Mouse (Mus musculus) testis, postnatal 10 days (tissue): ENCODE measurements around the gene Ankrd33b.

Experiments used
- DNase-seq: peaks from one replicate; pipeline ENCODE4 v3.0.0; 2021; ENCODE audit warnings: low spot score

The Ankrd33b gene

DNA sequence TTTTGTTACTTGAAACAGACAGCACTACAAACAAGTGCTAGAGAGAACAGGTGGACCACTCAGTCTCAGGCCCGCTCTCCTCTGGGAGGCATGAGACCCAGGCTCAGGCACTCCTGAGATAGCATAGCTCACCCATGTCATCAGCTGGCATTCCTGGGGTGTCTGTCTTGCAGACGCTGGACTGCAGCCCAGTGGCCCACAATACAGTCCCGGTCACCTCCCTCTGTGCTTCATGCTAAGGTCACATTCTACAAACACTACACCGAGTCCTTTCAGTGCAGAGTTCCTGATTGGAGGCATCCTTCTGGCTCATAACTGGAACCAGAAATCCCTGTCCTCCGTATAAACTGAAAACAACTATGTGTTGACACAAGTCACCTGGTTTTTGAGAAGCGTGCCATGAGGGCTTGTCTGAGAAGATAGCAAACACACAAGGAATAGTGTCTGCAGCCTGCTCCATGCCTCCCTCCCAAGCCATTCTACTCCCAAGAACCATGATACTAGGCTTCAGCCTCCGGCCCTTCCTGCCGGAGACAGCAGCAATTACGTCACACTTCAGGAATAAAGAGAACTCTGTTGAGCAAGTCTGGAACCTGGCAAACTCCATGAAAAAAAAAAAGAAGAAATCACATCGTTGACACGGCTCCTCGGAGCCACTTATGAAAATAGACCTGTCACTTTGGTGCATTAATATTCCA is 65.1 kb downstream of the Ankrd33b start:
- no peak for DNase-seq

DNA sequence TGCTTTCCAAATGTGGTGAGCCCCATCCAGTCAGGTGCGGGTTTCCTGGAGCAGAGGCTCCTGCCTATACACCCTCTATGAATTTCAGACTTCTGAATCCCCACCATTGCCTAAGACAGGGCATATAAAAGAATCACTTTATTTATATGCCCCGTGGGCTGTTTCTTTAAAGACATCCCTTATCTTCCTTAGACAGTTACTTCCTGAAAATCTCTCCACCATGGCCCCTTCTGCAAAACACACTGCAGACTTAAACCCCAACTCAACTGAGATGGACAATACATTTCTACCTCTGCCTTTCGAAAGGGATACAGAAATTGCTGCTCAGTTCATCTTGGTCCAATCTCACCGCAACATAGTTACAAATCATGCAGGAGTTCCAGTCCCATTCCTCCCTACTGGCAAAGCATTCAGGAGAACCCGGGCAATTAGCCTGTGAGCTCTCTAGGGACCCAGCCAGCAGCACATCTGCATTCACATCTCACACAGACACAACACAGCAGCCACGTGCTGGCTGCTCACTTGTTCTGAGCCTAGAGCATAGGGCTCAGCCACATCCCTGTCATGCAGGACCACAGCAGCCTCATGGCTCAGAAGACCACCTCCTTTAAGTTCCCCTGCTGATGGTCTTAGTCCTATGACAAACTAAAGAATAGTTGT is 68.1 kb downstream of the Ankrd33b start:
- DNase-seq = no peak

DNA sequence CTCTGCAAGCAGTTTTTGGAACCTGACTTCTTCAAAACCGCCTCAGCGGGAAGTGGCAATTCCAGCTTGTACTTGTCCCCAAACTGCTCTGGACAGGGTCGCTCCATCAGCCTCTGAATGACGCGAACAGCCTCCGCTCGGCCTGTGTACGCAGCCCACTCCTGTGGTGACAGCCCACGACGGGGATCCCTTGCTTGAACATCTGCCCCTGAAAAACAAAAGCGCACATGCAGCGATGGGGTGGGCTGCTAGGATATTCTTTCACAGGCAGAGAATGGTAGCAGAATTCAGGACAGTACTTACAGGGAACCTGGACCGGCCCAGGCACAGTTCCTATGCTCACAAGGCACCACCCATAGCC is 69.8 kb downstream of the Ankrd33b start:
- no peak for DNase-seq

DNA sequence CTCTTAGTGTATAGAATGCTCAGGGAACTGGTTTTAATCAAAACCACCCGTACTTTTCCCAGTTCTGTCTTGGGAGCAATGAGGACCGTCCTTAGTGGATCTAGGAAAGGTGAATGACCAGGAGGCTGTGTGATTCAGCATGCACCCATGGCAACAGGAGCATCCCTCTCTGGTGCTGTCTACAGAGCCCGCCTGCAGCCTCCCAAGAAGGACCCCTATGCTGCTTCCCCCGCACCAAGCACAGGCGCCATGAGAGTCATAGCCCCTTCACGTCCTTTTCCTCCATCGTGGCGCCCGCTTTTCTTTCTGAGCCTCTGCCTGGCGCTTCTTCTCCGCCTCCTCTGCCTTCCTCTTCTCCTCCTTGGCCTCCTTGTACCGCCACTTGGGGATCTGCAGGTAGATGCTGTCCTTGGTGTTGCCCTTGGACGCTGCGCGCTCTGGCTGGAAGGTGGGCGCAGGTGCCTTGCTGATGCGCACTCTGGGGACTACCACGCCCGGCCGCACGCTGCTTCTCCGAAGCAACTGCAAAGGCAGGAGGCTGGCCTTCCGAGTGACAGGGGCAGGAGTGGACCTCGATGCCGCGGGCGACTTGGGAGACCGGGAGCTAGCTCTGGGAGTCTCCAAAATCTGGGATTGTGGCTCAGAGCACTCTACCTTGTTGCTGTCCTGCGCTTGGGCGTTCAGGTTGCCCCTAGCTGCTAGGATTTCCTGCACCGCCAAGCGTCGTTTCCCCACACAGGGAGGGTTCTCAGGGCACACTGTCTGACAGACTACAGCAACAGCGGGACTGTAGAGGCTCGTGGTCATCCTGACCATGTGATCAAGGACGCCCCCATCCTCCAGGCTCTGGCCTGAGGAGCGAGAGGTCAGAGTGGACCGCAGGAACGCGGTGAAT is 70.4 kb downstream of the Ankrd33b start:
- no peak for DNase-seq

DNA sequence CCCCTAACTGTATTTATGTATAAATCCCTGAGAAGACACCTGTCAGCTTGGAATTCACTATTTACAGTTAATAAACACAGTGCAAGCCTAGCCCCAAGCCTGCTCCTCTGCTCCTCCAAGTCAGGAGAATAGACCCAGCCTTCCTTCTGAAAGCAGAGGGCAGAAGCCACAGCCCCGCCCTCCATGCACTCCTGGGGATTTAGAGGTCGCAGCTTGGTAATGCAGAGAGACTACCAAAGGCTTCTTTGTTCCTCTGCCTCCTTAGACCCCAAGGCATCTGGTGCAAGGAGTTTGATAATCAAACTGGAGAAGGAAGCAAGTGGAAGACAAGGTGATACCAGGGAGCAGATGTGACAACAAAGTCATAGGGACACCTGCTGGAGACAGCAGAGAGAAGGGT is 73.2 kb downstream of the Ankrd33b start:
- DNase-seq = no peak

DNA sequence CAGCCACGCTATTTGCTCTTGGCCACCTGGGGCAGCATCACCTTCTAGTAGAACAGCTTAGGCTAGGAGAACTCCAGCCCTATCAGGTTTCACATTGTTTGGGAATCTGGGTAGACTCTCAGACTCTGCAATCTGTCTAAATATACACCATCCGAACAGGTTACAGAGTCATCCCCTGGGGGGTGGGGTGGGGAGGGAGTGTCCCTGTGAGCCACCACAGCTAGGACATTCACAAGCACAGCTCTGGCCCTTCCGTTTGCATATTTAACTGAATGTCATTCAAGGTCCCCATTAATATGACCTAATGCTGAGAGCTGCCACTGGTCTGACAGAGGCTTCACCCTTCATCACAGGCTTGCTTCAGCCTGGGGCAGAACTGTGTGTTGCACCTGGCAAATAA is 74.9 kb downstream of the Ankrd33b start:
- DNase-seq = no peak

DNA sequence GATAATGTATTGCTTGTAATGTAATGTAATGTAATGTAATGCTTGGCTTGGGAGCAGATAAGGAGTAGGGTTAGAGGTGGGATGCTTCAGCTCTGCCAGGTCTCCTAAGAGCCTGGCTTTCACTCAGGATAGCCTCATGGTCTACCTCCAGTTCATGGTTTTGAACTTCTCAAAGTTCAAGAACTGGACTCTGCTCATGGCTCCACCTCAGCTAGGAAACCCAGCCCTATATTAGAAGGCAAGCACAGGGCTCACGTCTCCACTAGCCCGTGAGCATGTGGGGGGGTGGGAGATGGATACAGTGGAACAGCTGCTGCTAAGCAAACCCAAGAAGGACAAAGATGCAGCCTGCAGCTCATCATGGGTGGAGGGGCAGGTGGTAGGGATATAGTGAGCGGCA is 81.8 kb downstream of the Ankrd33b start:
- no peak for DNase-seq

DNA sequence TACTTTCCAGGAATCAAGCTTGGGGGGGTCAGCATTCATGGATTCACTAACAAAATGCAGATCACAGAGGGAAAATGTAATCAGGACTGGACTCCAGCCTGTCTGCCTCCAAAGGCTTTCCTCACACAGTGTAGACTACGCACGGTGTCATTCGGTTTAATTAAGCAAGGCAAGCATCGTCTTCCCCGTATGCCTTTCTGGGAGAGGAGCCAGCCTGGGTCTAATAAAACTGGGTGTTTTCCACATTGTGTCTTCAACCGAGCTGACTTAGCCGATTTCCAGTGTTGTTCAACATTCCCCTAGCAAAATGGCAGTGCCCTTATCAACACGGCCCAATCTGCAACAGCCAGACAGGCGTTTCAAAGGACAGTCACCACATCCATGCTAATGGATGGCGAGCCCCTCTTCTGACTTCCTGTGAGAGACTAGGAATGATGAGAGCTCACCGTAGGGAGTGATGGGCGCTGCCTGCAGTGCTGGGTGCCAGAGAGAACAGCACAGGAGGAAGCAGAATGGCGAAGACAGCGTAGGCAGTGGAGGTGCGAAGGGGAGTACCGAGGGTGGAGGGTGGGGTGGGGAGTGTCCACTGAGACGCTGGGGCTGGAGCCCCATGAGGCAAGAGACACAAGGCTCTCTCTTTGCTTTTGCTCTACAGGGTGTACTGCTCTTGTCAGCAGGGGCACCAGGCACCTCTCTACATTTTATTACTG is 82.4 kb downstream of the Ankrd33b start:
- no peak for DNase-seq

DNA sequence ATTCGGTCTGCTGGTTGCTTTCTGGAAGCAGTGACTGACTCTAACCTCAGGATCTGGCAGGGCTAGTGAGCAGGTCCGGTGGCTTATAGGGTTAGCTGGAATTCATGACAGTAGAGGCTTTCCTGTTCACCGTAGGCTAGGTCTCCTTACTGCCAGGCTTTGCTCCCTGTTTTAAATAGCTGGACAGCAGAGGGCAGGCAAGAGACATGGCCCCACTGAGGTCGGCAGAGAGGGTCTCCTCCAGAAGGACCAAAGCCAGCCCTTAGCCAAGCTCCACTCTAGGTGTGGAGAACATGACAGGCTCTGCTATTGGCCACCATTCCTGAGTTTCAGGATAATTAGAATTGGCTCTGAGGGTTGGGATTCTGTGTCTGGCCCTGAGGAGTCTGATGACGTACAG is 83.4 kb downstream of the Ankrd33b start:
- no peak for DNase-seq

DNA sequence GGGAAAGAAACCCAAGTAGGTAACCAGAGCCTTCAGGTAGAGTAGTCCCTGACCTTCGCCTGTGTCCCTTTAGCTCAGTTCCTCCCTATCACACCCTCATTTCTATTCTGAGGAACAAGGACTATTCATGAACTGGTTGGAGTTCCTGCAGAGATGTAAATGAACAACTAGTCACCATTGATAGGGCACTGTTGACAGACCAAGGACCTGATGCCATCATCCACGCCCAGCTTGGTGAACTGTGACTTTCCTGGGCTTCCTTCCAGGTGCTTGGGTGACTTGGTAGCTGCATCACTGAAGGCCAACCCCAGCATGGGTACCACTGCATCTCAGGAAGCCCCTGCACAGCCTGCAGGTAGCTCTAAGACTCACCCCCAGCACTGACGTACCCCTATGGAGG is 85.2 kb downstream of the Ankrd33b start:
- no peak for DNase-seq

DNA sequence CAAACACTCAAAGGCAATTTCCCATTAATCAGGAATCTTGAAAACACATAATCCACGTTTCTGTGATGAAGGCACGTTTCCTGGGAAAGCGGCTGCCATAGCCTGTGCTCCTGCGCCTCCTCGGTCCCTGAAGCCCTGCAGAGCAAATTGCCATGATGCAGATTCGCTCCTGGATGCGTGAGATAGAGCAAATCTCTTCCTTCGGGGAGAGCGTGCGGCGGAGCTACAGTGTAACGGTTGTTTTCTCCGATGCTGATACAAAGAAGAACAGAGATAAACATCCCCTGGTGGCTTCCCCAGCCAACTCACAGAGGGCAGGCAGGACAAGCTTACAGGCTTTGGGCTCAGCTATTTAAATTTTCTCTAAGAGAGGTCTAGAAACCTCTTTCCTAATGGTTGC is 85.7 kb downstream of the Ankrd33b start:
- no peak for DNase-seq

DNA sequence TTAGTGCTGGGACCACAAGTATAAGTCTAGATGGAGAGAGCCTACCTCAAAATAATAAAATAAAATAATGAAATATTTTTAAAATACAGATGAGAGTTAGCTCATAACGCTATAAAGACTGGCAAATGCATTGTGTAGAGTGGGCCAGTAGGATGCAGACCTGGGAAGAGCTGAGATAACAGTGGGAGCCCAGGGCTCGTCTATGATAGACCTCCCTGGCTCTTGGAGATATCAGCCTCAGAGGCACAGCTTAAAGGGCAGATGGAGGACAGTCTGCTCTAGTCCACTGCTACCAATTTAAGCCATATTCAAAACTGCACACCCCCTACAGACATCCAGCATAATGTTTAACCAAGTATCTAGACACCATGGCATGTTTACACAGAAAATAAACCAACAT is 86.8 kb downstream of the Ankrd33b start:
- DNase-seq = no peak

DNA sequence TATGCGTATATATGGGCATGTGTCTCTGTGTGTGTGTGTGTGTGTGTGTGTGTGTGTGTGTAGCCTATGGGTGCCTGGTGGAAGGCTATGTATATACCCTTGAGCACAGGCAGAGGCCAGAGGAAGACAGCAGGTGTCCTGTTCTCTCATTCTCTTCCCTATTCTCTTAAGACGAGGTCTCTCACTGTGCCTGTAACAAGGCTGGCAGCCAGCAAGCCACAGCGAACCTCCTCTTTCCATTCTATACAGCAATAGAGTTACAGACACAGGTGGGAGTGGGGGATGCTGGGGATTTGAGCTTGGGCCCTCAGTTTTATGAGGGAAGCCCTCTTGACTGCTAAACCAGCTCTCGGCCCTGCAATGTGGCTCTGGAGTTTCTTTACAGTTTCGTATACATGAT is 87.5 kb downstream of the Ankrd33b start:
- no peak for DNase-seq

DNA sequence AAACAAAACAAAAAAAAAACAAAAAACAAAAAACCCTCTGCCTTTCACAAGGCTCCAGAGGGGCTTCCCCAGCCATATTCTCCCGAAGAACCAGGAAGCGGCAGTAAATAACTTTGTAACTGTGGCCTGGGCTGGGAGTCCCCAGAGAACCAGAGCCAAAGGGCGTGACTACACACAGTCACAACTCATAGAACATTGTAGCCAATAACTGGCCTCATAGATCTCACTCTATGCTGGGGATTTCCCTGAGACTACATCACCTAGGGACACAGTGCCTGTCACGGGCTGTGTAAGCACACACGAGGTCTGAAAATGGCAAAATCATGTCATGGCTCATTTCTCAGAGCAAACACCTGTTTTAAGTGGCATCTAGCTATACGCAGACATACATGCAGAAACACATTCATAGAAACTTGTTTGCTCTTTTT is 87.9 kb downstream of the Ankrd33b start:
- DNase-seq = no peak

DNA sequence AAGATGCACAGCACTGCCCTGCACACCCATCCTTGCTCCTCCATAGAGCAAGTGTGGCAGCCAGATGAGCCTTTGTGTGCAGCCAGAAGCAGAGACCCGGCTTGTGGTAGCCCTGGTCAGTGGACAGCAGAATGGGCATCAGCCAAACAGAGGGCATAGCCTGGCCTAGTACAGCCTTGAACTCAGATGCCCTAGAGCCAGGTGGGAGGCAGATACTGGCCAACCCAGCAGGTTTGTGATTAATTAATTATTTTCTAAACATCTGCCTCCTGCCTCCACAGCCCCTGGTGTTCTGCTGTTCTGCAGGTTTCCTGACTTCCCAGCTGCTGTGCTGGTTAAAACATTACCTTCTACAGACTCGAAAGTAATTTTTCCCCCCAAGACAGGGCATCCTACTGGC is 88.4 kb downstream of the Ankrd33b start:
- DNase-seq = no peak

DNA sequence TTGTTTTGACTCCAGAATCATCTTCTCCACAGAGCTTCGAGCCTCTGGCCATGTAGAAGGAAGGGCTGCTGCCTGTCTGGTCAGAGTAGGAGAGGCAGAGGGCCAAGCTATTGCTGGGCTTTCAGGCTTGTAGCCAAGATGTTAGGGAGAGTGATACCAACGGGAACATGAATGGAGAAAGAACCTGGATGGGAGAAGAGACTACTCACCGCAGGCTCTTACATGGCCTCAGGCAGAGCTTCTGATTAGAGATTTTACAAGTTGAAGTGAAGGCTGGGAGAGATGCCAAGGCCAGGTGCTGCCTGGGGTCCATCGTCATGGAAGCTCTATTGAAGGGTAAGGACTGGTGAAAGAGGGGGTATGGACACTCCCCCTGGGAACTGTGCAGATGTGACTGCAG is 89.4 kb downstream of the Ankrd33b start:
- DNase-seq = no peak

DNA sequence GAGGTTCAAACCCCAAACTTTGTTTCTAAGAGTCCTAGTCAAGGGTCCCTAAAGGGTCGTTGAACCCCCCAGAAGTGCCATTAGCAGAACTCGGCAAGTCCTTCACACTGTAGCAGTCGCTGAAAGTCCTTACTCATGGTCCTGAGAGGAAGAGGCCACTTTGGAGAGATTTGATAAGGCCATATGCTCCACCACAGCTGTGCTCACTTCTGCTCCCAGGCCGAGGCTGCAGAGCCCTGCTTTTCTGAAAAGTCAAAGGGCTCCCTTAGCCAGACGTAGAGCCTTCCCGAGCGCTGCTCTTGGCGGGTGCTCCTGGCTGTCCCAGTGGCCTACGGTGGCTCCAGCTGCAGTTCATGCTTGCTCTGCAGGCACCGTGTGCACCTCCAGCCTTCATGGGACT is 94.0 kb downstream of the Ankrd33b start:
- DNase-seq = no peak

DNA sequence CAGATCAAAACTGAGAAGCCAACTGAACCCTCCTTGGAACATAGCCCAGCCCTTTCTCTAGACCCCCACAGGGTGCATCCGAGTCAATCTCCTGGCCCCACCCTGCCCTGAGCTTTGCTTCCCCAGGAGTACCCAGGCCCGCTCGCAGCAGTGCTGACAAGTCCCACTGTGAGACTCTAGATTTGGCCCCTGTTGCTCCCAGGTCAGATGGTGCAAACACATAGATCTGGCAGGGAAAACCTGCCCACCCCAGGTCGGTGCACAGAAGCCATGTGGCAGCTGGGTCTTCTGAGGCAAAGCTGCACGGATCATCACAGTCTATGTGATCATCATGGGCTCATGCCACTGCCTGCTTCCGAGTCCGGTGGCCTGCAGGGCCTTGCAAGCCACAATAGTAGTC is 94.8 kb downstream of the Ankrd33b start:
- no peak for DNase-seq

DNA sequence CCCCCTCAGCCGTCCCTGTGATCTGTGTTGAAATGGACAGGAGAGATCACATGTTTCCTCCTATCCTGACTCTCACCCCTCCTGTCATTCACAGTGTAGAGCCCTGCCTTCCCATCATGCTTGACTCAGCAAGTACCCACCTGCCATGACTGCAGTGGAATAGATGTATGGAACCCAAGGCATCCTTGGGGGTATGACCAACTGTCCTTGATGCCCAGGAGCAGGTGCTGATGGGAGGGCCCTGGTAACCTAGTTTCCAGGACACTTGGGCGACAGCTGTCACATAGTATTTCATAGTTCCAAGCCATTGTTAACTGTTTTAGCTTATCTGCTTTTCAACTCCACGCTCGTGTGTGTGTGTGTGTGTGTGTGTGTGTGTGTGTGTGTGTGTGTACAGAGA is 98.0 kb downstream of the Ankrd33b start:
- DNase-seq = no peak

DNA sequence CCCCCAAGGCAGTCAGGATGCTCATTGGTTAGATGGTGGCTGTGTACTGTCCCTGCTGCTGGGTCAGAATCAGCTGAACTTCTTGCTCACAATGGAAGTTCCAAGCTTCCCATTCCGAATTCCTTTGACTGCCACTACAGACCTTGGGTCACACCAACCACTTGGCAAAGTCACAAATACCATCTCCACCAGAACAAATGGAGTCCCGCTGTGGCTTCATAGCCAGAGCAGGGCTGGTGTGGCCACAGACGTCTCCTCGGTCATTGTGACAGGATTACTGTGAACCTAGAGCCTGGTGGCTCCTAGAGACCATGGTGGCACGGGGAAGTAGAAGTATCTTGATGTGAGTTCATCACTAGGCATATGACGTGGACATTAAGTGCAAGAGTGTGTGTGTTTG is 99.4 kb downstream of the Ankrd33b start:
- DNase-seq = no peak

DNA sequence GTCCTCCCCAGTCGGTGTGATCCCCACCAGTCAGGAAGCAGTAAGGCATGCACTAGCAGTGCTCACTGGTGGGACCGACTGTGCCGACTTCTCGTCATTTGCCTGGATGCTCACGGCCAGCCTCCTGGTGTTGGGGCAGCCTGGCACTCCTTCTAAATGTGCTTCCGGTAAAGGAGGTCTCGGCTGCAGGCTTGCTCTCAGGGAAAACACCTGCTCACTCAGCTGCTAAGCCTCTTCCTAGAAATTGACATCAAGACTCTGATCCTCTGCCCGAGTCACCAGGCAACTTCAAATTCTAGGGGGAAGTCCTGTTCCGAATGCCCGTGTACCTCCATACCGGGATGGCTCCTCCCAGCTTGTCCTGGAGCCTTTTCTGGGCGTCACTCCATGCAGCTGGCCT is 101.7 kb downstream of the Ankrd33b start:
- no peak for DNase-seq

DNA sequence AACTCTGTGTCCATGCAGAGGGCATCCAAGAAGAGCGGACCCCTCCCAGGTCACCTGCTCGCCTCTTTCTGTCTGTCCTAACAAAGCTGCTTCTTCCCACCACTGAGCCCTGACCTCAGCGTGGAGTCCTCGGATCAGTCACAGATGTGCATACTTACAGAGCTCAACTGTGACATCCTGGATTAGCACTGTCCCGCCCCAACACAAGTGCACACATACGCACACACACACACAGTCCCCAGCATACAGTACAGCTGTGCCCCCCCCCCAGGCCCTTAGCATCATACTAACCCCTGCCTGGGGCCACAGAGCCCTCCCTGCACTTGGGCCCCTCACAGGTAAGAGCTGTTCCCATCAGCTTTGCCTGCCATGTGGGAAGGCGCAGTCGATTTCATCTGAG is 102.1 kb downstream of the Ankrd33b start:
- no peak for DNase-seq

DNA sequence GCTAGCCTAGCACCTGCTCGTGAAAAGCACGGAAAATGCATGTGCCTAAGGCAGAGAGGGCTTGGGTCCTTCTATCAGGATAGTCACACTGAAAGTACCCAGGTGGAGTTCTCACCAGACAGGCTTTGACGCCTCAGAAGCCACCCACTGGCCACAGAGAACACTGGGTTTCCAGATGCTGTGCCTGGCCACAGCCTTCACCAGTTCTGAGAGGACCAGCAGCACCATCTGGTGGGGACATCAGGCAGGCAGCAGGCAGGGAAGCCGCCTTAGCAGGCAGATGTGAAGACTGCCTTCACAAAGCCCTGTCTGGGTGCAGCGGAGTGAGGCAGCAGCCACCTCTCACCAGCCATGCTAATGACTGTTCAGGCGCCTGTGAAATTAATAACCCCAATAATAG is 102.7 kb downstream of the Ankrd33b start:
- peak; percentile 87 for DNase-seq
